Mouse (Mus musculus) MEL (cell line): ENCODE results near the gene Pigh. TPM values are rescaled to one million over a fixed set of nuclear protein-coding genes. Genes with fewer than 3 reads are reported as not detected.

Experiments
- DNase-seq: peaks from one replicate; pipeline ENCODE4 v3.0.0; 2011; ENCODE audit warnings: low read depth, low spot score
- H3K27ac ChIP-seq: 2 replicates; pipeline ENCODE4 v1.5.1; 2012; ENCODE audit warnings: low read depth, mild to moderate bottlenecking, control low read depth, low read length, moderate library complexity; ENCODE audit not compliant: control insufficient read depth
- H3K27me3 ChIP-seq, 2 experiments: fragments of 150-350 bp in 1 of 2; sonication (generic) in 1 of 2; 2 replicates each; pipeline ENCODE4 v1.6.1; 2012; ENCODE audit warnings: low read length in 2 of 2, mild to moderate bottlenecking in 2 of 2, improper control_type of control experiment in 1 of 2, moderate library complexity in 1 of 2; ENCODE audit not compliant: insufficient read depth in 2 of 2, control insufficient read depth in 1 of 2
- H3K36me3 ChIP-seq, 2 experiments: 2 replicates each; pipeline ENCODE4 v1.6.1; 2012 to 2014; ENCODE audit warnings: low read length in 2 of 2, improper control_type of control experiment in 1 of 2, inconsistent platforms in 1 of 2, mild to moderate bottlenecking in 1 of 2; ENCODE audit not compliant: insufficient read depth in 2 of 2, control insufficient read depth in 1 of 2
- H3K4me1 ChIP-seq, 2 experiments: fragments of 150-350 bp in 1 of 2; sonication (generic) in 1 of 2; 2 replicates each; pipeline ENCODE4 v1.6.1; 2012; ENCODE audit warnings: low read length in 2 of 2, improper control_type of control experiment in 1 of 2, mild to moderate bottlenecking in 1 of 2; ENCODE audit not compliant: insufficient read depth in 2 of 2, control insufficient read depth in 1 of 2
- H3K4me3 ChIP-seq, 2 experiments: fragments of 150-350 bp in 1 of 2; sonication (generic) in 1 of 2; 2 replicates each; pipeline ENCODE4 v1.5.1; 2012; ENCODE audit warnings: low read depth in 2 of 2, low read length in 2 of 2, mild to moderate bottlenecking in 2 of 2, moderate library complexity in 2 of 2, control low read depth in 1 of 2, improper control_type of control experiment in 1 of 2; ENCODE audit not compliant: control insufficient read depth in 1 of 2, insufficient read depth in 1 of 2
- H3K79me2 ChIP-seq: 2 replicates; pipeline ENCODE4 v1.6.1; 2012; ENCODE audit warnings: mild to moderate bottlenecking, low read length, moderate library complexity; ENCODE audit not compliant: control insufficient read depth, poor library complexity, insufficient read depth
- H3K9ac ChIP-seq: 2 replicates; pipeline ENCODE4 v1.6.1; 2012; ENCODE audit warnings: low read depth, mild to moderate bottlenecking, control low read depth, low read length, moderate library complexity; ENCODE audit not compliant: control insufficient read depth, poor library complexity, severe bottlenecking
- H3K9me3 ChIP-seq: fragments of 150-350 bp; sonication (generic); replicated peaks from 2 replicates; pipeline ENCODE4 v1.6.1; 2012; ENCODE audit warnings: mild to moderate bottlenecking, low read length, improper control_type of control experiment, moderate library complexity; ENCODE audit not compliant: insufficient read depth
- BHLHE40 ChIP-seq: IDR thresholded peaks from 2 replicates; pipeline ENCODE4 v1.6.1; 2012; ENCODE audit warnings: low read depth, mild to moderate bottlenecking, inconsistent platforms, low read length, improper control_type of control experiment, borderline replicate concordance
- CHD2 ChIP-seq: IDR thresholded peaks from 2 replicates; pipeline ENCODE4 v1.6.1; 2011; ENCODE audit warnings: low read length, improper control_type of control experiment
- CTCF ChIP-seq, 3 experiments: IDR thresholded peaks in 2 of 3; conservative IDR thresholded peaks in 1 of 3; 2 replicates each; pipeline ENCODE4 v1.5.1; 2011 to 2012; ENCODE audit warnings: low read length in 3 of 3, low read depth in 2 of 3, mild to moderate bottlenecking in 2 of 3, improper control_type of control experiment in 1 of 3, inconsistent platforms in 1 of 3, mixed read lengths in 1 of 3, moderate library complexity in 1 of 3; ENCODE audit not compliant: control insufficient read depth in 1 of 3, insufficient read depth in 1 of 3, poor library complexity in 1 of 3, severe bottlenecking in 1 of 3
- E2F4 ChIP-seq: IDR thresholded peaks from 2 replicates; pipeline ENCODE4 v1.6.1; 2011; ENCODE audit warnings: low read depth, low read length, improper control_type of control experiment, borderline replicate concordance
- ELF1 ChIP-seq: IDR thresholded peaks from 2 replicates; pipeline ENCODE4 v1.6.1; 2014; ENCODE audit warnings: low read depth, mild to moderate bottlenecking, inconsistent platforms, low read length, improper control_type of control experiment, moderate library complexity
- EP300 ChIP-seq, 2 experiments: IDR thresholded peaks; 2 replicates each; pipeline ENCODE4 v1.6.1; 2011; ENCODE audit warnings: improper control_type of control experiment in 2 of 2, low read length in 2 of 2, low read depth in 1 of 2, mild to moderate bottlenecking in 1 of 2
- GABPA ChIP-seq: IDR thresholded peaks from 2 replicates; pipeline ENCODE4 v1.6.1; 2012; ENCODE audit warnings: low read depth, mild to moderate bottlenecking, inconsistent platforms, low read length, improper control_type of control experiment, moderate library complexity
- JUND ChIP-seq: IDR thresholded peaks from 2 replicates; pipeline ENCODE4 v1.6.1; 2011; ENCODE audit warnings: low read depth, mild to moderate bottlenecking, improper control_type of control experiment, low read length
- KAT2A ChIP-seq: conservative IDR thresholded peaks from 2 replicates; pipeline ENCODE4 v1.6.1; 2012; ENCODE audit warnings: low read depth, low read length, improper control_type of control experiment, inconsistent platforms
- MAFK ChIP-seq: IDR thresholded peaks from 2 replicates; pipeline ENCODE4 v1.6.1; 2011; ENCODE audit warnings: low read depth, mild to moderate bottlenecking, low read length, improper control_type of control experiment, borderline replicate concordance
- MAX ChIP-seq: IDR thresholded peaks from 2 replicates; pipeline ENCODE4 v1.6.1; 2011; ENCODE audit warnings: low read length, improper control_type of control experiment
- MAZ ChIP-seq: IDR thresholded peaks from 2 replicates; pipeline ENCODE4 v1.6.1; 2012; ENCODE audit warnings: low read depth, mild to moderate bottlenecking, inconsistent platforms, low read length, improper control_type of control experiment
- MEF2A ChIP-seq: IDR thresholded peaks from 2 replicates; pipeline ENCODE4 v1.6.1; 2014; ENCODE audit warnings: low read depth, mild to moderate bottlenecking, inconsistent platforms, low read length, improper control_type of control experiment; ENCODE audit not compliant: poor library complexity, insufficient replicate concordance, severe bottlenecking; ENCODE audit errors: extremely low read depth
- MXI1 ChIP-seq: IDR thresholded peaks from 2 replicates; pipeline ENCODE4 v1.6.1; 2011; ENCODE audit warnings: mild to moderate bottlenecking, low read depth, low read length, improper control_type of control experiment
- MYB ChIP-seq: IDR thresholded peaks from 2 replicates; pipeline ENCODE4 v1.6.1; 2011; ENCODE audit warnings: mild to moderate bottlenecking, low read depth, low read length, improper control_type of control experiment
- NELFE ChIP-seq: IDR thresholded peaks from 2 replicates; pipeline ENCODE4 v1.6.1; 2011; ENCODE audit warnings: low read depth, low read length, improper control_type of control experiment
- POLR2A ChIP-seq, 2 experiments: IDR thresholded peaks; 2 replicates each; pipeline ENCODE4 v1.6.1; 2011 to 2012; ENCODE audit warnings: low read length in 2 of 2, mild to moderate bottlenecking in 2 of 2, control low read depth in 1 of 2, improper control_type of control experiment in 1 of 2, low read depth in 1 of 2, moderate library complexity in 1 of 2; ENCODE audit not compliant: control insufficient read depth in 1 of 2, insufficient read depth in 1 of 2, poor library complexity in 1 of 2
- RAD21 ChIP-seq: IDR thresholded peaks from 2 replicates; pipeline ENCODE4 v1.6.1; 2011; ENCODE audit warnings: mild to moderate bottlenecking, low read depth, low read length, improper control_type of control experiment
- RCOR1 ChIP-seq: IDR thresholded peaks from 2 replicates; pipeline ENCODE4 v1.6.1; 2012; ENCODE audit warnings: low read depth, mild to moderate bottlenecking, inconsistent platforms, low read length, improper control_type of control experiment
- SIN3A ChIP-seq: IDR thresholded peaks from 2 replicates; pipeline ENCODE4 v1.6.1; 2012; ENCODE audit warnings: low read length, improper control_type of control experiment, inconsistent platforms
- SMC3 ChIP-seq: IDR thresholded peaks from 2 replicates; pipeline ENCODE4 v1.6.1; 2011; ENCODE audit warnings: low read depth, low read length, improper control_type of control experiment
- TBP ChIP-seq: IDR thresholded peaks from 2 replicates; pipeline ENCODE4 v1.8.0; 2011; ENCODE audit warnings: low read depth, low read length, improper control_type of control experiment
- UBTF ChIP-seq: IDR thresholded peaks from 2 replicates; pipeline ENCODE4 v1.6.1; 2012; ENCODE audit warnings: low read depth, mild to moderate bottlenecking, inconsistent platforms, low read length, improper control_type of control experiment, moderate library complexity, borderline replicate concordance; ENCODE audit not compliant: insufficient read depth
- USF1 ChIP-seq: IDR thresholded peaks from 2 replicates; pipeline ENCODE4 v1.6.1; 2014; ENCODE audit warnings: low read depth, mild to moderate bottlenecking, inconsistent platforms, low read length, improper control_type of control experiment, moderate library complexity
- USF2 ChIP-seq, 2 experiments: IDR thresholded peaks; 2 replicates each; pipeline ENCODE4 v1.6.1; 2011 to 2012; ENCODE audit warnings: improper control_type of control experiment in 2 of 2, low read length in 2 of 2, borderline replicate concordance in 1 of 2, inconsistent platforms in 1 of 2, low read depth in 1 of 2, mild to moderate bottlenecking in 1 of 2; ENCODE audit not compliant: insufficient read depth in 1 of 2
- ZC3H11A ChIP-seq: IDR thresholded peaks from 2 replicates; pipeline ENCODE4 v1.6.1; 2012; ENCODE audit warnings: low read depth, mild to moderate bottlenecking, inconsistent platforms, low read length, improper control_type of control experiment
- ZKSCAN1 ChIP-seq: IDR thresholded peaks from 2 replicates; pipeline ENCODE4 v1.6.1; 2012; ENCODE audit warnings: low read depth, mild to moderate bottlenecking, inconsistent platforms, low read length, improper control_type of control experiment, moderate library complexity
- ZMIZ1 ChIP-seq: IDR thresholded peaks from 2 replicates; pipeline ENCODE4 v1.6.1; 2012; ENCODE audit warnings: low read depth, mild to moderate bottlenecking, inconsistent platforms, low read length, improper control_type of control experiment, moderate library complexity
- polyA plus RNA-seq, 2 experiments: library from polyadenylated mRNA; stranded (reverse) in 1 of 2; unstranded in 1 of 2; fragments of >175 nt in 1 of 2; fragments of >200 nt in 1 of 2; gene quantifications; 2 replicates each; pipeline versions ENCODE4 v1.2.1 to v1.2.4; 2012; ENCODE audit warnings: low replicate concordance in 2 of 2, low read depth in 1 of 2; ENCODE audit not compliant: insufficient read length in 2 of 2, insufficient read depth in 1 of 2, missing spikeins in 1 of 2
- total RNA-seq: library from RNA; depleted of rRNA; stranded (reverse); fragments of 300-350 nt; gene quantifications from 2 replicates; pipeline ENCODE4 v1.2.3, GENCODE M21; 2012

Gene Pigh
- total and polyA plus RNA-seq, 3 experiments = 7.2 to 9.5 TPM; not detected in 1

GRCm38 (mm10) chr12:79122820-79123219 lies 33.4 kb upstream of the Pigh start:
- no peaks in the 10 kb centered on the region for H3K79me2 ChIP-seq
- peak; percentile 55 for DNase-seq
- H3K36me3 ChIP-seq = no peaks in the 10 kb centered on the region
- H3K4me1 ChIP-seq = no peaks in the 10 kb centered on the region
- no peak overlapping the region for H3K4me3 ChIP-seq
- TF ChIP-seq GABPA (no peak), ZKSCAN1 (no peak), CTCF (IDR thresholded peaks at IDR 0.05 in 2 of 3, conservative IDR thresholded peaks at IDR 0.05 in 1 of 3; ENCODE audit: control insufficient read depth in 1 of 3, insufficient read depth in 1 of 3, low read depth in 2 of 3, low read length in 3 of 3, poor library complexity in 1 of 3, severe bottlenecking in 1 of 3) (peak in 2 of 3 experiments; percentile 36 to 62; a peak in 4 of 6 replicates), JUND (no peak), CHD2 (no peak), MXI1 (no peak), TBP (no peak), ZC3H11A (0 out of 2 replicates have a peak, but pooled peaks have one; percentile 38), EP300 (IDR thresholded peaks at IDR 0.05; ENCODE audit: low read depth in 1 of 2, low read length in 2 of 2) (no peak), RCOR1 (no peak), NELFE (no peak), USF1 (no peak), UBTF (no peak), SMC3 (peak; percentile 68), MAFK (no peak), MYB (no peak), ELF1 (no peak), RAD21 (peak; percentile 48), BHLHE40 (no peak), KAT2A (no peak), ZMIZ1 (no peak), POLR2A (IDR thresholded peaks at IDR 0.05; ENCODE audit: control insufficient read depth in 1 of 2, insufficient read depth in 1 of 2, low read depth in 1 of 2, low read length in 2 of 2, poor library complexity in 1 of 2) (no peak), MEF2A (no peak), MAX (no peak), USF2 (IDR thresholded peaks at IDR 0.05; ENCODE audit: borderline replicate concordance in 1 of 2, insufficient read depth in 1 of 2, low read depth in 1 of 2, low read length in 2 of 2) (no peak), SIN3A (peak; percentile 26; the same call in 1 of the 2 replicates), MAZ (no peak), E2F4 (no peak)
- H3K27ac ChIP-seq = no peak overlapping the region
- H3K9ac ChIP-seq = no peak overlapping the region
- H3K9me3 ChIP-seq = no peaks in the 10 kb centered on the region
- H3K27me3 ChIP-seq = peaks cover 4 to 11% of the 10 kb centered on the region in 2 experiments
